Mouse (Mus musculus): ENCODE data around the gene Gm21987. TPM values are rescaled to one million over a fixed set of nuclear protein-coding genes. Genes with fewer than 3 reads are reported as not detected.

Gene Gm21987
- total and polyA plus RNA-seq, 3 experiments: 0.42 TPM; not detected in 2

- Histone ChIP-seq H3K4me3 (replicated peaks in 1 of 3; ENCODE audit: low read depth in 2 of 3, low read length in 2 of 3, poor library complexity in 1 of 3) (no peak overlapping the region), H3K27ac (ENCODE audit: insufficient read depth, low read depth) (peak overlapping the region; percentile 18), H3K4me1 (ENCODE audit: control insufficient read depth in 1 of 2, insufficient read depth in 2 of 2) (peaks cover 38 to 70% of the 10 kb centered on the region in 2 experiments), H3K9ac (ENCODE audit: insufficient read depth, low read depth) (no peak overlapping the region), H3K9me3 (replicated peaks; ENCODE audit: low read length) (no peaks in the 10 kb centered on the region), H3K27me3 (replicated peaks) (no peaks in the 10 kb centered on the region), H3K79me2 (replicated peaks; ENCODE audit: control insufficient read depth, extremely low read depth, insufficient read depth, poor library complexity, severe bottlenecking) (0 out of 2 replicates have a peak, but pooled peaks cover 2% of the 10 kb centered on the region), H3K4me2 (ENCODE audit: insufficient read depth, low read depth, poor library complexity, severe bottlenecking) (no peak overlapping the region), H3K36me3 (replicated peaks in 1 of 2; ENCODE audit: control insufficient read depth in 1 of 2, insufficient read depth in 1 of 2, low read length in 1 of 2) (no peaks in the 10 kb centered on the region)
- no peak for DNase-seq (ENCODE audit: extremely low read depth)
- dilution Hi-C loops (cut with MboI; ENCODE audit: extremely low pct_ligation_motif_present, extremely low pct_unique_long_range_greater_than_20kb, low sequenced_read_pairs): no loop called here
- peak; percentile 65; the same call in 1 of the 2 replicates for TF ChIP-seq JUND (conservative IDR thresholded peaks at IDR 0.05; ENCODE audit: low read depth, low read length)
- peak; percentile 15; the same call in 1 of the 2 replicates for TF ChIP-seq USF1 (IDR thresholded peaks at IDR 0.05; ENCODE audit: low read depth, low read length)
- peak; percentile 44; the same call in 1 of the 2 replicates for TF ChIP-seq BHLHE40 (IDR thresholded peaks at IDR 0.05; ENCODE audit: low read depth, low read length)
- TF ChIP-seq EP300 (IDR thresholded peaks at IDR 0.05; ENCODE audit: low read length): peak; percentile 72
- peak; percentile 61 for TF ChIP-seq MAX (IDR thresholded peaks at IDR 0.05; ENCODE audit: low read length)
- peak; percentile 79; the same call in 1 of the 2 replicates for TF ChIP-seq JUN (IDR thresholded peaks at IDR 0.05; ENCODE audit: insufficient read depth, low read depth, low read length)
- TF ChIP-seq CHD2 (IDR thresholded peaks at IDR 0.05; ENCODE audit: low read length): no peak
- TF ChIP-seq ETS1 (conservative IDR thresholded peaks at IDR 0.05; ENCODE audit: low read depth, low read length): peak; percentile 13; the same call in 1 of the 2 replicates
- TF ChIP-seq USF2 (conservative IDR thresholded peaks at IDR 0.05; ENCODE audit: low read depth, low read length): peak; percentile 26; the same call in 1 of the 2 replicates
- peak; percentile 80 for TF ChIP-seq IRF4 (IDR thresholded peaks at IDR 0.05; ENCODE audit: low read depth, low read length)
- TF ChIP-seq NRF1 (IDR thresholded peaks at IDR 0.05; ENCODE audit: low read depth, low read length): no peak
- no peak for TF ChIP-seq TCF12 (IDR thresholded peaks at IDR 0.05; ENCODE audit: low read depth, low read length)
- TF ChIP-seq MYC (IDR thresholded peaks at IDR 0.05; ENCODE audit: low read depth, low read length): no peak
- TF ChIP-seq TBP (conservative IDR thresholded peaks at IDR 0.05; ENCODE audit: low read depth, low read length): no peak
- in situ Hi-C loops (cut with MboI; ENCODE audit: low pct_ligation_motif_present, low pct_unique_long_range_greater_than_20kb, low sequenced_read_pairs): no loop called here
These were observed 43.5 kb downstream of the Gm21987 start for GRCm38 (mm10) chr16:38390322-38390721.

- TF ChIP-seq ZNF384 (IDR thresholded peaks at IDR 0.05; ENCODE audit: low read depth, low read length) (no peak), MXI1 (IDR thresholded peaks at IDR 0.05; ENCODE audit: low read depth, low read length) (no peak), USF2 (conservative IDR thresholded peaks at IDR 0.05; ENCODE audit: low read depth, low read length) (no peak), CHD2 (IDR thresholded peaks at IDR 0.05; ENCODE audit: low read length) (no peak), NRF1 (IDR thresholded peaks at IDR 0.05; ENCODE audit: low read depth, low read length) (no peak), ELF1 (IDR thresholded peaks at IDR 0.05; ENCODE audit: low read depth, low read length) (no peak), CTCF (conservative IDR thresholded peaks at IDR 0.05 in 1 of 2, IDR thresholded peaks at IDR 0.05 in 1 of 2; ENCODE audit: low read depth in 2 of 2, low read length in 2 of 2) (no peak), MAZ (IDR thresholded peaks at IDR 0.05; ENCODE audit: low read depth, low read length) (no peak), RAD21 (IDR thresholded peaks at IDR 0.05; ENCODE audit: low read depth, low read length) (no peak), KAT2A (IDR thresholded peaks at IDR 0.05; ENCODE audit: insufficient replicate concordance, low read length) (no peak), ZC3H11A (IDR thresholded peaks at IDR 0.05; ENCODE audit: low read depth, low read length) (no peak), IRF4 (IDR thresholded peaks at IDR 0.05; ENCODE audit: low read depth, low read length) (no peak)
- no peak overlapping the region for H3K27ac ChIP-seq (ENCODE audit: insufficient read depth, low read depth)
- no peaks in the 10 kb centered on the region for H3K79me2 ChIP-seq (replicated peaks; ENCODE audit: control insufficient read depth, extremely low read depth, insufficient read depth, poor library complexity, severe bottlenecking)
- no peak overlapping the region for H3K4me2 ChIP-seq (ENCODE audit: insufficient read depth, low read depth, poor library complexity, severe bottlenecking)
- no peaks in the 10 kb centered on the region for H3K36me3 ChIP-seq (replicated peaks in 1 of 2; ENCODE audit: control insufficient read depth in 1 of 2, insufficient read depth in 1 of 2, low read length in 1 of 2)
- no peak overlapping the region for H3K4me3 ChIP-seq (replicated peaks in 1 of 3; ENCODE audit: low read depth in 2 of 3, low read length in 2 of 3, poor library complexity in 1 of 3)
- dilution Hi-C loops (cut with MboI; ENCODE audit: extremely low pct_ligation_motif_present, extremely low pct_unique_long_range_greater_than_20kb, low sequenced_read_pairs) (no loop called here), in situ Hi-C loops (cut with MboI; ENCODE audit: low pct_ligation_motif_present, low pct_unique_long_range_greater_than_20kb, low sequenced_read_pairs) (no loop called here)
- no peak overlapping the region for H3K9ac ChIP-seq (ENCODE audit: insufficient read depth, low read depth)
- H3K9me3 ChIP-seq (replicated peaks; ENCODE audit: low read length): no peaks in the 10 kb centered on the region
- H3K4me1 ChIP-seq (ENCODE audit: control insufficient read depth in 1 of 2, insufficient read depth in 2 of 2): peaks cover 34 to 75% of the 10 kb centered on the region in 2 experiments
- no peaks in the 10 kb centered on the region for H3K27me3 ChIP-seq (replicated peaks)
- DNase-seq (ENCODE audit: extremely low read depth): no peak
These were observed 45.5 kb downstream of the Gm21987 start for GRCm38 (mm10) chr16:38392126-38392894.

All from CH12.LX (cell line).